Mouse (Mus musculus): ENCODE results near the gene Gm20772. TPM values are rescaled to one million over a fixed set of nuclear protein-coding genes. Genes with fewer than 3 reads are reported as not detected.
"Not testable (repeated sequence)": the region's sequence is repeated elsewhere in the genome, so short reads cannot be mapped to it uniquely, and the experiment has no call there.

Gene Gm20772
- not detected in 2 replicates for total RNA-seq (2017)

GRCm38 (mm10) chrY:17874441-17874840 lies at the start of gene Gm20772, which contains the start of gene Gm20831:
Gm20772 (plus strand) TSS chrY:17874741.
Gm20831 (plus strand) TSS chrY:17874741.
- not testable (repeated sequence) for ATAC-seq (ENCODE audit: extremely low read depth, insufficient number of reproducible peaks, low FRiP score, poor library complexity, severe bottlenecking)

GRCm38 (mm10) chrY:17846166-17846565 lies 28.4 kb upstream of the Gm20772 start, which contains the start of gene Gm21904:
Gm21904 (minus strand) TSS chrY:17846266.
- ATAC-seq (ENCODE audit: extremely low read depth, insufficient number of reproducible peaks, low FRiP score, poor library complexity, severe bottlenecking), result not testable (repeated sequence)

Other genes with a start within 250 kb of the Gm20772 start
- not detected in 2 replicates for gene Gm21904, start 28.5 kb upstream of the Gm20772 start, total RNA-seq (2017)
- not detected in 2 replicates for gene Gm20831, start within 50 bp of the Gm20772 start, total RNA-seq (2017)
- not detected in 2 replicates for gene Srsy, start 62.6 kb downstream of the Gm20772 start, total RNA-seq (2017)
- gene Gm21764, start 187.1 kb downstream of the Gm20772 start, total RNA-seq (2017), result not detected in 2 replicates
- gene Ssty1, start 214.4 kb downstream of the Gm20772 start, total RNA-seq (2017), result not detected in 2 replicates

All from neutrophil, adult 5-6 weeks (primary cell).